Mouse (Mus musculus): ENCODE data around the gene Olfr648. TPM values are rescaled to one million over a fixed set of nuclear protein-coding genes. Genes with fewer than 3 reads are reported as not detected.

Gene Olfr648
- polyA plus RNA-seq (2015; fragmentation: Nextera tagmentation; extraction: Ambion mirVana) = 0.07 and 0.08 TPM in 2 replicates

DNA sequence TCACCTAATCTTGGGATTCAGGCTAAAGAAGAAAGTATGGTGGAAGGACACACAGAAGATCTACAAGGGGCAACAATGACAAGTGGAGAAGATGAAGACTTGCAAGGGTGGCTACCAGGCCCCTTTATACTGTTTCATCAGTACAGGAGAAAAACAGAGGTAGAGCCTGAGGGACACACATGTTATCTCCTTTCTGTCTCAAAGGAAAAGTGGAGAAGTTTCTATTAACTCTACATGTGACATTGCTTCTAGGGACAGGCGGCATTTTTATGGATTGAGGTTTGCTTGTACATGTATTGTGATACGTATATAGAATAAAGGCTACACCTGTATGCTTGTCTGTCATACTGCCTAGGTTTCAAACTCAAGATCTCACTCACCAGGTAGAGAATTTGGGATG, at the start of gene Olfr648:
TSS of gene Olfr648 (minus strand) at position 101 of the 400 bp plus-strand sequence.
- Histone ChIP-seq H3K27me3 (ENCODE audit: control insufficient read depth, insufficient read depth, low read length) (no peaks in the 10 kb centered on the region), H3K4me2 (replicated peaks; ENCODE audit: low read depth) (no peak within 1 kb of the TSS), H3K36me3 (ENCODE audit: control insufficient read depth, insufficient read depth, low read length) (no peaks in the 10 kb centered on the region), H3K4me1 (replicated peaks; ENCODE audit: control insufficient read depth, insufficient read depth) (no peaks in the 10 kb centered on the region), H3K9ac (ENCODE audit: low read length) (no peak within 1 kb of the TSS), H3K27ac (replicated peaks) (no peak within 1 kb of the TSS), H3K9me3 (ENCODE audit: control insufficient read depth, low read length) (no peaks in the 10 kb centered on the region), H3K4me3 (ENCODE audit: low read depth, low read length) (no peak within 1 kb of the TSS)
- WGBS = 85% methylated on average over 2 of the region's 2 CpGs
- no peak for DNase-seq (ENCODE audit: low spot score)
- ATAC-seq (ENCODE audit: low FRiP score, low TSS enrichment) = no peak
- TF ChIP-seq CTCF (IDR thresholded peaks at IDR 0.05; ENCODE audit: low read depth) (no peak), EP300 (optimal IDR thresholded peaks at IDR 0.05) (no peak)

GRCm38 (mm10) chr7:104231203-104231602, 48.0 kb upstream of the Olfr648 start:
- ATAC-seq (ENCODE audit: low FRiP score, low TSS enrichment) (no peak), DNase-seq (ENCODE audit: low spot score) (peak; percentile 39)
- no peaks in the 10 kb centered on the region for H3K9me3 ChIP-seq (ENCODE audit: control insufficient read depth, low read length)
- H3K4me2 ChIP-seq (replicated peaks; ENCODE audit: low read depth) = no peak overlapping the region
- no peak overlapping the region for H3K9ac ChIP-seq (ENCODE audit: low read length)
- no peaks in the 10 kb centered on the region for H3K4me1 ChIP-seq (replicated peaks; ENCODE audit: control insufficient read depth, insufficient read depth)
- H3K27me3 ChIP-seq (ENCODE audit: control insufficient read depth, insufficient read depth, low read length) = no peaks in the 10 kb centered on the region
- 32% methylated on average over 2 of the region's 2 CpGs for WGBS
- H3K36me3 ChIP-seq (ENCODE audit: control insufficient read depth, insufficient read depth, low read length) = no peaks in the 10 kb centered on the region
- H3K27ac ChIP-seq (replicated peaks) = no peak overlapping the region
- H3K4me3 ChIP-seq (ENCODE audit: low read depth, low read length) = no peak overlapping the region
- no peak for TF ChIP-seq EP300 (optimal IDR thresholded peaks at IDR 0.05)
- peak; percentile 80 for TF ChIP-seq CTCF (IDR thresholded peaks at IDR 0.05; ENCODE audit: low read depth)

GRCm38 (mm10) chr7:104218701-104219569, 35.7 kb upstream of the Olfr648 start, which contains the start of gene Trim6:
Trim6 (plus strand) TSS chr7:104218793.
- Histone ChIP-seq H3K9ac (ENCODE audit: low read length) (peak within 1 kb of the TSS; percentile 52), H3K9me3 (ENCODE audit: control insufficient read depth, low read length) (no peaks in the 10 kb centered on the region), H3K4me1 (replicated peaks; ENCODE audit: control insufficient read depth, insufficient read depth) (no peaks in the 10 kb centered on the region), H3K36me3 (ENCODE audit: control insufficient read depth, insufficient read depth, low read length) (no peaks in the 10 kb centered on the region), H3K4me2 (replicated peaks; ENCODE audit: low read depth) (peak within 1 kb of the TSS; percentile 63), H3K4me3 (ENCODE audit: low read depth, low read length) (peak within 1 kb of the TSS; percentile 39), H3K27me3 (ENCODE audit: control insufficient read depth, insufficient read depth, low read length) (no peaks in the 10 kb centered on the region), H3K27ac (replicated peaks) (0 out of 2 replicates have a peak within 1 kb of the TSS, but pooled peaks have one; percentile 24)
- DNase-seq (ENCODE audit: low spot score) (peak; percentile 76), ATAC-seq (ENCODE audit: low FRiP score, low TSS enrichment) (peak; percentile 77)
- TF ChIP-seq EP300 (optimal IDR thresholded peaks at IDR 0.05) = no peak
- TF ChIP-seq CTCF (IDR thresholded peaks at IDR 0.05; ENCODE audit: low read depth) = no peak
- 2% methylated on average over 37 of the region's 37 CpGs for whole genome bisulfite sequencing

GRCm38 (mm10) chr7:104217881-104218280, 34.7 kb upstream of the Olfr648 start:
- peak; percentile 77 for ATAC-seq (ENCODE audit: low FRiP score, low TSS enrichment)
- H3K4me1 ChIP-seq (replicated peaks; ENCODE audit: control insufficient read depth, insufficient read depth) = no peaks in the 10 kb centered on the region
- H3K4me3 ChIP-seq (ENCODE audit: low read depth, low read length) = no peak overlapping the region
- no peaks in the 10 kb centered on the region for H3K9me3 ChIP-seq (ENCODE audit: control insufficient read depth, low read length)
- TF ChIP-seq CTCF (IDR thresholded peaks at IDR 0.05; ENCODE audit: low read depth) = no peak
- TF ChIP-seq EP300 (optimal IDR thresholded peaks at IDR 0.05) = no peak
- H3K27me3 ChIP-seq (ENCODE audit: control insufficient read depth, insufficient read depth, low read length) = no peaks in the 10 kb centered on the region
- WGBS = 67% methylated on average over 2 of the region's 2 CpGs
- H3K27ac ChIP-seq (replicated peaks) = no peak overlapping the region
- no peak overlapping the region for H3K9ac ChIP-seq (ENCODE audit: low read length)
- peak; percentile 43 for DNase-seq (ENCODE audit: low spot score)
- no peaks in the 10 kb centered on the region for H3K36me3 ChIP-seq (ENCODE audit: control insufficient read depth, insufficient read depth, low read length)
- no peak overlapping the region for H3K4me2 ChIP-seq (replicated peaks; ENCODE audit: low read depth)

GRCm38 (mm10) chr7:104216011-104216535, 32.9 kb upstream of the Olfr648 start:
- Histone ChIP-seq H3K4me3 (ENCODE audit: low read depth, low read length) (no peak overlapping the region), H3K36me3 (ENCODE audit: control insufficient read depth, insufficient read depth, low read length) (no peaks in the 10 kb centered on the region), H3K9me3 (ENCODE audit: control insufficient read depth, low read length) (no peaks in the 10 kb centered on the region), H3K9ac (ENCODE audit: low read length) (no peak overlapping the region), H3K27me3 (ENCODE audit: control insufficient read depth, insufficient read depth, low read length) (no peaks in the 10 kb centered on the region), H3K4me2 (replicated peaks; ENCODE audit: low read depth) (no peak overlapping the region), H3K4me1 (replicated peaks; ENCODE audit: control insufficient read depth, insufficient read depth) (no peaks in the 10 kb centered on the region), H3K27ac (replicated peaks) (no peak overlapping the region)
- 57% methylated on average over 1 of the region's 1 CpGs for WGBS
- no peak for TF ChIP-seq CTCF (IDR thresholded peaks at IDR 0.05; ENCODE audit: low read depth)
- no peak for TF ChIP-seq EP300 (optimal IDR thresholded peaks at IDR 0.05)
- no peak for ATAC-seq (ENCODE audit: low FRiP score, low TSS enrichment)
- DNase-seq (ENCODE audit: low spot score) = no peak

GRCm38 (mm10) chr7:104206197-104206596, 23.0 kb upstream of the Olfr648 start:
- Histone ChIP-seq H3K4me3 (ENCODE audit: low read depth, low read length) (no peak overlapping the region), H3K4me1 (replicated peaks; ENCODE audit: control insufficient read depth, insufficient read depth) (no peaks in the 10 kb centered on the region), H3K4me2 (replicated peaks; ENCODE audit: low read depth) (no peak overlapping the region), H3K27ac (replicated peaks) (no peak overlapping the region), H3K9ac (ENCODE audit: low read length) (no peak overlapping the region), H3K27me3 (ENCODE audit: control insufficient read depth, insufficient read depth, low read length) (no peaks in the 10 kb centered on the region), H3K36me3 (ENCODE audit: control insufficient read depth, insufficient read depth, low read length) (no peaks in the 10 kb centered on the region), H3K9me3 (ENCODE audit: control insufficient read depth, low read length) (no peaks in the 10 kb centered on the region)
- WGBS = 88% methylated on average over 7 of the region's 7 CpGs
- DNase-seq (ENCODE audit: low spot score) (no peak), ATAC-seq (ENCODE audit: low FRiP score, low TSS enrichment) (no peak)
- TF ChIP-seq CTCF (IDR thresholded peaks at IDR 0.05; ENCODE audit: low read depth) (no peak), EP300 (optimal IDR thresholded peaks at IDR 0.05) (no peak)
